Mouse (Mus musculus): ENCODE measurements around the gene Tmem200a.
"Not testable (repeated sequence)": the region's sequence is repeated elsewhere in the genome, so short reads cannot be mapped to it uniquely, and the experiment has no call there.

Tmem200a gene

DNA sequence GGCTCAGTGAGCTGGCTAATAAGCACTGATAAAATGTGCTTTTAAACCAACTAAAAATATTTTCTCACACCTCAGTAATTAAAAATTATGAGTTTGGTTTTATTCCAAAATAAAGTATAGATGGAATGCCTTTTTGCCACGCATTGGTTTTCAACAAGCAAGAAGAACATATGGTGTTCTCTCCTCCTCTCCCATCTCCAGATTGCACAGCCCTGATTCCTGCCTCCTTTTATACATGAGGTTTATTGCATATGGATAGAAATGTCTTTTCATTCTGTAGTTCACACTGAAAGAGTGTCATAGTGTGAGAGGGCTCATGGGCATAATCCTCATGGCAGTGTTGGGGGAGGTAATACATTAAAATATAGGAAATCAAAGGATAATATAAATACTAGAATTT is 96.2 kb downstream of the Tmem200a start:
- DNase-seq (ENCODE audit: low read depth, low spot score): no peak

GRCm38 (mm10) chr10:25962863-25963262 is 116.0 kb downstream of the Tmem200a start:
- DNase-seq (ENCODE audit: low read depth, low spot score): peak; percentile 41

- DNase-seq (ENCODE audit: low read depth, low spot score): no peak
These were observed 117.8 kb downstream of the Tmem200a start for GRCm38 (mm10) chr10:25961066-25961465.

DNA sequence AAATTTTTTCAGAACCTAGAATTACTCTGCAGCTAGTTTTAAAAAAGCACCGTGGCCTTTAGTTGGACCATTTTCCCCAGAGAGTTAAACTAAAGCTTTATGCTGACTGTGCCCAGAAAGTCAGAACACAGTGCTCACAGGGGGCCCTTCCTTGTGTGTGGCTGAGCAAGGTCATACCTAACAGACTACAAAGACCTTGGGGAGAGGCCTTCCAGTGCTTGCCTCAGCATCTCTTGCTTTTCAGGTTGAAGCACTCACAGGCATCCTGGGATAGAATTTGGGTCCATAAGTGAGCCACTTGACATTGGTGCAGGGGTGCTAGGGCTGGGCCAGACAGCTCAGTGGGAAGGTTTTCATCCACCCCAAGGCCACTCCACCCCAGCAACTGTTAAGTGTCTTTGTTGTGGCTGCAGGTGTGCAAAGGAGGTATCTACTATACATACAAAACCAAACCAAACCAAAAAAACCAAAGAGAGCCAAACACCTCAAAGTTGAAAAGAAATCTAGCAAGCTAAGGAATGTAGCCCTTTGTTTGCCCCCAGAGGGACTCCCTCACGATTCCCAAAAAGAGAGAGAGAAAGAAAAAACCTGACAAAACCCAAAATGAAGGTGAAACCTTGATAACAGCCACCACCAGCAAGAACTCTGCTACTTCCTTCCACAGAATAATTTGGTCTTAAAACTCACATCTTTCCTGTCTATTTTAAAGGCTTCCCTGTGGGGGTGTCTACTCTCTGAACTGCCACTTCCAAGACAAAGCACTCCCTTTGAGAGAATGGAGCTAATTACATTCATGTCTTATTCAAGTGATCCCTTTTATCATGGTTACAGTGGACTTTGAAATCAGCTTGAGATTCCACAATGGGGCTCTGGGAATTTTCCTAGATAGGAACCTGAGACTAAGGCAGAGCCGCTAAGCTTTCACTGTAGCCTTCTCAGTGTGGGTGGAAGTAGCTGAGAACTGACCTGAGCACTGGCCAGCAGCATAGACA is 119.8 kb downstream of the Tmem200a start:
- no peak for DNase-seq (ENCODE audit: low read depth, low spot score)

- DNase-seq (ENCODE audit: low read depth, low spot score): no peak
These were observed 124.1 kb downstream of the Tmem200a start for GRCm38 (mm10) chr10:25954641-25955228.

GRCm38 (mm10) chr10:25952838-25953237 is 126.0 kb downstream of the Tmem200a start:
- no peak for DNase-seq (ENCODE audit: low read depth, low spot score)

- DNase-seq (ENCODE audit: low read depth, low spot score): no peak
These were observed 126.7 kb downstream of the Tmem200a start for GRCm38 (mm10) chr10:25952150-25952549.

DNA sequence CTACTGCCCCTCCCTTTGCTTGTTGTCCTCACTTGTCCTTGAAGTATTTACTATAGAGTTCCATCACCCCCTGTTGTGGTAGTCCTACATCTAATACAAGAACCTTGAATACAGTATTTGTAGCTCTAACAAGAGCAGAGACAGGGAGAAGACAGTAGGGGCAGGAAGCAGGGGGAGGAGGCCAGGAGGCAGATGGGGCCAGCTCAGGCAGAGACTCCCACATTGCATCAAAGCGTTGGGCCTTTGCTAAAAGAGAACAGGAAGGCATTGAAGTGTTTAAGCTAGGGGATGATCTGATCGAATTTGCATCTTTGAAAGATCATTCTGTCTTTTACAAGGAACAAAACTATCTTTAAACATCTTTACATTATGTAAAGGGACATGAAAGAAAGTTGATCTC is 133.0 kb downstream of the Tmem200a start:
- no peak for DNase-seq (ENCODE audit: low read depth, low spot score)

GRCm38 (mm10) chr10:25944641-25945040 is 134.2 kb downstream of the Tmem200a start:
- no peak for DNase-seq (ENCODE audit: low read depth, low spot score)

DNA sequence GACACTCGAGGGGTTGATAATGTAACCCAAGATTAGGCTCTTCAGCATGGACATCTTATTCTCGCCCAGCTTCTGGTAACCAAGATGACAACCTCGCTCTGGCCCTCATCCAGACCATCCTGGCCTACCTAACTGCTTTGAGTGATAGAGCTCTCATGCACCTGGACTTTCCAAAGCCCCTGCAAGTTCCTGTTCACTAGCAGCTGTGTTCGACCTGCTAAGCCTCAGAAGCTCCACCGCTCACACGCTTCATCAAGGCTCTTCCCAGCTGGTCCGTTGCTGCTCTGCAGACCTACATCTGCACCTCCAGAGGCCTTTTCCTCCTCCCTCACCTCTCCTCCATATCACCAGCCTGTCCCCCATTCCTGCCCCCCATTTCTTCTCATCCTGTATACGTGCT is 147.1 kb downstream of the Tmem200a start:
- no peak for DNase-seq (ENCODE audit: low read depth, low spot score)

DNA sequence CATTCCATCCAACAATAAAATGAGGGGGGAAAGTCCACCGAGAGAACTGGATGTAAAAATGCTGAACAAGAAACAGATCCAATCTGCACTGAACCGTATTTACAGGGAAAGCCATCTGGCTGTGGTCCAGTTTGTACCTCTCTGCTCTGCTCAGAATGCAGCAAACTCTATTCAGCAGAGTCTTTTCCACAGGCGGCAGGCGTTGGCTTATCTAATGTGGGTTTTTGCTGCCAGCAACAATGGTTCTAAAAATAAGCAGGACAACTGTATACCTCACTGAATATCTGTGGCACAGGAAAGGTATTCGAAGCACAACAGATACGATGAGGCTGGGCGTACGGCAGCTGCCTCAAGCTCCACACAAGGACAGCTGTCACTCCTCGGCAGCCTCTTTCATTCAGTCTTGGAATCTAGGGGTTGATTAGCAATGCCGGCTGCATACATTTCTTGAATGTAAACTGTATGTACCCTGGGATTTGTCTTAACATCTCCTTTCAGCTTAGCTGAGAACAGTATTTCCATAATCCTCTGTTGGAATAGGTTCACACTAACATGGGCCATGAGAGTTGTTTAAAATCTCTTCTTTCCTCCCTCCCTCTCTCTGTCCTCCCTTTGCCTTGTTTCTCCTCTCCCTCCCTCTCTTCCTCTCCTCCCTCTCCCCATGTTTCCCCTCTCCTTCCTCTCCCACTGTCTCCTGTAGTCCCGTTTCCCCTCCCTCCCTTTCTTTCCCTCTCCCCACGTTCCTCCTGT is 149.3 kb downstream of the Tmem200a start:
- DNase-seq (ENCODE audit: low read depth, low spot score): no peak

GRCm38 (mm10) chr10:25928861-25929368 is 149.9 kb downstream of the Tmem200a start:
- DNase-seq (ENCODE audit: low read depth, low spot score): no peak

GRCm38 (mm10) chr10:25928448-25928786 is 150.4 kb downstream of the Tmem200a start:
- no peak for DNase-seq (ENCODE audit: low read depth, low spot score)

DNA sequence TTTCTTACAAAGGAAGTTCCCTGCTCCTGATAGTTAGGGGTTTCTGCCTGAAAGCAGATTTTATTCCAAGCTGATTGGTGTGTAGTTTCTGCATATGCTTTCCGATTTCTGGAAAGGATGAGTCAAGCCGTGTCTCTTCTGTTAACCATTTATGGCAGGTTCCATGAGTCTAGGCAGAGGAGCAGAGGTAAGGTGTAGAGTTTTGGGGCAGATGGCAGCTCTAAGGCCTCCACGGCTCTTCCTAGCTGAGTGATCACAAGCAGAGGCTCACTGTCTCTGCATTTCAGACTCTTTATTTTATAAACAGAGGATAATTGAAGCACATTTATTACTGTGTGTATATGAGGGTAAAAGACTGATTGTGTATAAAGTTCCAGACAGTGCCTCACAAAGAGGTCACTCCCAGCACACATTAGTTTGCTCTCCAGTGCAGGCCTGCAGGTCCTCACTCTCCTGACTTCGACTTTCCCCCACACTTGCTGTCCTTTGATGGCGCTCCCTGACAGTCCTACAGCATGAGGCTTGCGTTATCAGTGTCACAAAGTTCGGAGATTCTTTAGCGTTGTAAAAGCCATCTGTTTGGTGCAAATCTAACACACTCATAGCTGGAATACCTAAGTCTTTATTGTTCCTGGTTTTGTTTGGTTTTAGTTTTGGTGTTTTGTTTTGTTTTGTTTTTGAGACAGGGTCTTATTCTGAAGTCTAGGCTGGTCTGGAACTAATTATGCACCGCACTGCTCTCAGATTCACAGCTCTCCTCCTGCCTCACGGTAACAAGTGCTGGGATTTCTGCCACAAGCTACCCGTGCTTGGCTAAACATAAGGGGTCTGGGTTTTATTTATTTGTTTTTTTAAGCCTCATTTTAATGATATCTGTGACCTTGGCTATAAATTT is 151.1 kb downstream of the Tmem200a start:
- DNase-seq (ENCODE audit: low read depth, low spot score): no peak

DNA sequence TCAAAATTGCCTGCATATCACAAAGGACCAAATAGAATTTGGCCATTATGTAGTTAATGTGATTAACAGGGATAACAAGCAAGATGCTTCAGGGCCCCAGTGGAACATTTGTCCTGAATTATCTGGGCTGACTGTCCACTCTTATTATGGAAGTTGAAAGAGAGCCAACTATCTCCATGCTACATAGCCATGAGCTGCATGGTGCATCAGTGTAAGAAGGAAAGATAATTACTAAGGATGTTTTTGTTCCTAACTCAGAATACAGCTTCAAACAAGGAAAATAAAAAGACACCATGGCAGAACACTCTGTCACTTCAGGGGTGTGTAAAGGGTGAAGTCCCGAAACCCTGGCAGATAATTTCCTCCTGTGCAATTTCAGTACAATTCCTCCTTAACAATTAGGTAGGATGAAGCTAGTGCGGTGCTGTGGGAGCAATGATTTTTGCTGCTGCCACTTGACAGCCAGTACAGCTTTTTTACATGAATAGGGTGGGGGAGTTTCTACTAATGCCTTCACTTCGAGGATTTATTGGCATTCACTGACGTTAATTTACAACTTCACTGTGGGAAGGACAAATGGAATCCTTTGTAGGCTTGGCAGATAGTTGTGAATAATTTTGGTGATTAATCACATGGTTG is 158.1 kb downstream of the Tmem200a start:
- peak; percentile 62 for DNase-seq (ENCODE audit: low read depth, low spot score)

DNA sequence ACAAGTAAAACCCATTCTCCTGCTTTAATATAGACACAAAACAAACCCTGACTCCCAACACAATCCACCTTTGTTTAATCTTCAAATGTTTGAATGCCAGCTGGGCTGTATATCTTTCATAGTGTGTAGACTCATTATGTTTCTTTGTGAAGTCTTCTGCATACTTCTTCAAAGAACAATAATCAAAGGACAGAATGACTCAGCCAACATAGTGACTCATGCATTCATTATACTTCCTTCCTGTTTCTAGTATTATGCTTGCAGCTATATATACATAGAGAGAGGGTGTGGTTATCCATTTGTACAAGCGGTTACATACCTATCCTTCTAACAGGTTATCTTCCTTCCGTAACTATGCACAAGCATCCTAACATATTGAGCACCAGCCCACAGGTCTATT is 160.7 kb downstream of the Tmem200a start:
- DNase-seq (ENCODE audit: low read depth, low spot score): no peak

- no peak for DNase-seq (ENCODE audit: low read depth, low spot score)
These were observed 168.6 kb downstream of the Tmem200a start for GRCm38 (mm10) chr10:25910270-25910669.

- peak; percentile 61 for DNase-seq (ENCODE audit: low read depth, low spot score)
These were observed 170.5 kb downstream of the Tmem200a start for GRCm38 (mm10) chr10:25908027-25909012.

GRCm38 (mm10) chr10:25894126-25894525 is 184.7 kb downstream of the Tmem200a start:
- not testable (repeated sequence) for DNase-seq (ENCODE audit: low read depth, low spot score)

All from mesoderm, embryonic 11.5 days (tissue).